Mouse (Mus musculus) myocyte (in vitro differentiated cells): Measurements from ENCODE around the gene Scd2. TPM values are rescaled to one million over a fixed set of nuclear protein-coding genes. Genes with fewer than 3 reads are reported as not detected.
A peak's percentile ranks its signal among the peaks of the same experiment; 100 is the strongest.

ENCODE experiments used
- H3K27me3 ChIP-seq: one replicate; pipeline ENCODE4 v1.6.1; 2011; ENCODE audit not compliant: control insufficient read depth, insufficient read depth, insufficient read length
- H3K36me3 ChIP-seq: one replicate; pipeline ENCODE4 v1.6.1; 2011; ENCODE audit not compliant: control insufficient read depth, insufficient read depth
- H3K4me2 ChIP-seq: one replicate; pipeline ENCODE4 v1.6.1; 2011; ENCODE audit warnings: low read depth, control low read depth
- H3K4me3 ChIP-seq: one replicate; pipeline ENCODE4 v1.5.1; 2011; ENCODE audit warnings: mild to moderate bottlenecking, control low read depth, moderate library complexity
- H3K79me2 ChIP-seq: one replicate; pipeline ENCODE4 v1.6.1; 2011; ENCODE audit not compliant: control insufficient read depth, insufficient read depth
- H3ac ChIP-seq: one replicate; pipeline ENCODE4 v1.6.1; 2011; ENCODE audit not compliant: control insufficient read depth, insufficient read length
- E2F4 ChIP-seq: IDR thresholded peaks from one replicate; pipeline ENCODE4 v1.6.1; 2011; ENCODE audit warnings: mild to moderate bottlenecking, control low read depth, moderate library complexity; ENCODE audit not compliant: insufficient read depth
- MAX ChIP-seq: IDR thresholded peaks from one replicate; pipeline ENCODE4 v1.6.1; 2011; ENCODE audit warnings: low read depth, mild to moderate bottlenecking, control low read depth
- MYOD1 ChIP-seq, 3 experiments: IDR thresholded peaks; one replicate each; pipeline ENCODE4 v1.6.1; 2011; ENCODE audit warnings: control low read depth in 2 of 3, low read depth in 2 of 3, mild to moderate bottlenecking in 2 of 3, moderate library complexity in 1 of 3; ENCODE audit not compliant: insufficient read length in 2 of 3, control insufficient read depth in 1 of 3
- MYOG ChIP-seq, 3 experiments: IDR thresholded peaks; one replicate each; pipeline ENCODE4 v1.6.1; 2011; ENCODE audit warnings: control low read depth in 2 of 3, low read depth in 2 of 3, mild to moderate bottlenecking in 2 of 3; ENCODE audit not compliant: insufficient read length in 2 of 3, control insufficient read depth in 1 of 3, insufficient read depth in 1 of 3
- POLR2A ChIP-seq: IDR thresholded peaks from one replicate; pipeline ENCODE4 v1.6.1; 2011; ENCODE audit warnings: low read depth, mild to moderate bottlenecking, control low read depth, moderate library complexity; ENCODE audit not compliant: insufficient read length
- POLR2AphosphoS2 ChIP-seq: IDR thresholded peaks from one replicate; pipeline ENCODE4 v1.6.1; 2011; ENCODE audit warnings: low read depth, control low read depth; ENCODE audit not compliant: insufficient read length
- REST ChIP-seq: IDR thresholded peaks from one replicate; pipeline ENCODE4 v1.6.1; 2011; ENCODE audit warnings: mild to moderate bottlenecking, control low read depth, moderate library complexity; ENCODE audit not compliant: insufficient read depth, insufficient read length
- SRF ChIP-seq: IDR thresholded peaks from one replicate; pipeline ENCODE4 v1.6.1; 2011; ENCODE audit warnings: low read depth; ENCODE audit not compliant: control insufficient read depth, insufficient read length
- TCF12 ChIP-seq: IDR thresholded peaks from one replicate; pipeline ENCODE4 v1.6.1; 2011; ENCODE audit warnings: mild to moderate bottlenecking, control low read depth; ENCODE audit not compliant: poor library complexity, insufficient read depth, severe bottlenecking
- TCF3 ChIP-seq: IDR thresholded peaks from one replicate; pipeline ENCODE4 v1.6.1; 2011; ENCODE audit warnings: low read depth, control low read depth; ENCODE audit not compliant: insufficient read length
- USF1 ChIP-seq: IDR thresholded peaks from one replicate; pipeline ENCODE4 v1.6.1; 2011; ENCODE audit warnings: low read depth, mild to moderate bottlenecking, control low read depth, moderate library complexity
- polyA plus RNA-seq: library from polyadenylated mRNA; unstranded; fragments of >200 nt; fragmentation: generic; extraction: Trizol; gene quantifications from one replicate; pipeline ENCODE4 v1.2.1, GENCODE M21; 2012; ENCODE audit warnings: missing spikeins

Scd2 gene
- polyA plus RNA-seq, 1 experiment: 868 TPM

GRCm38 (mm10) chr19:44302901-44303300 is 9.4 kb downstream of the Scd2 start:
- H3K4me3 ChIP-seq: no peak overlapping the region

GRCm38 (mm10) chr19:44303502-44303901 is 10.0 kb downstream of the Scd2 start:
- Histone ChIP-seq H3K27me3 (no peaks in the 10 kb centered on the region), H3K4me2 (peak overlapping the region; percentile 66), H3K79me2 (peaks cover 79% of the 10 kb centered on the region), H3K36me3 (peaks cover 97% of the 10 kb centered on the region), H3K4me3 (no peak overlapping the region), H3ac (no peak overlapping the region)
- no peak for TF ChIP-seq TCF12
- no peak for TF ChIP-seq TCF3
- TF ChIP-seq E2F4: no peak
- TF ChIP-seq POLR2A: peak; percentile 27
- TF ChIP-seq MYOG (IDR thresholded peaks at IDR 0.05; ENCODE audit: control insufficient read depth in 1 of 3, insufficient read depth in 1 of 3, insufficient read length in 2 of 3, low read depth in 2 of 3): no peak
- no peak for TF ChIP-seq SRF
- no peak for TF ChIP-seq REST
- TF ChIP-seq POLR2AphosphoS2: no peak

More at GRCm38 (mm10) chr19:44302901-44303300, 9.4 kb downstream of the Scd2 start:
- no peak overlapping the region for H3ac ChIP-seq
- TF ChIP-seq POLR2AphosphoS2: peak; percentile 81
- no peak for TF ChIP-seq MAX
- TF ChIP-seq USF1: no peak
- TF ChIP-seq MYOG (IDR thresholded peaks at IDR 0.05; ENCODE audit: control insufficient read depth in 1 of 3, insufficient read depth in 1 of 3, insufficient read length in 2 of 3, low read depth in 2 of 3): no peak
- peaks cover 85% of the 10 kb centered on the region for H3K79me2 ChIP-seq
- H3K27me3 ChIP-seq: no peaks in the 10 kb centered on the region
- peak overlapping the region; percentile 66 for H3K4me2 ChIP-seq
- peaks cover 97% of the 10 kb centered on the region for H3K36me3 ChIP-seq

- Histone ChIP-seq H3ac (no peak overlapping the region), H3K79me2 (peaks cover 70% of the 10 kb centered on the region), H3K27me3 (no peaks in the 10 kb centered on the region), H3K4me3 (no peak overlapping the region), H3K4me2 (peak overlapping the region; percentile 58), H3K36me3 (peaks cover 91% of the 10 kb centered on the region)
- TF ChIP-seq MAX (no peak), TCF3 (no peak), POLR2A (peak; percentile 39), POLR2AphosphoS2 (peak; percentile 56), MYOG (IDR thresholded peaks at IDR 0.05; ENCODE audit: control insufficient read depth in 1 of 3, insufficient read depth in 1 of 3, insufficient read length in 2 of 3, low read depth in 2 of 3) (no peak)
Observed at GRCm38 (mm10) chr19:44304419-44304818, 10.9 kb downstream of the Scd2 start.

- TF ChIP-seq POLR2AphosphoS2: peak; percentile 91
- TF ChIP-seq POLR2A: peak; percentile 45
- TF ChIP-seq USF1: no peak
- Histone ChIP-seq H3ac (no peak overlapping the region), H3K4me3 (no peak overlapping the region)
Observed at GRCm38 (mm10) chr19:44304851-44305510, 11.5 kb downstream of the Scd2 start.

GRCm38 (mm10) chr19:44305701-44306100 is 12.2 kb downstream of the Scd2 start:
- H3K4me3 ChIP-seq: no peak overlapping the region
- TF ChIP-seq MYOD1 (IDR thresholded peaks at IDR 0.05; ENCODE audit: control insufficient read depth in 1 of 3, insufficient read length in 2 of 3, low read depth in 2 of 3) (no peak), POLR2AphosphoS2 (peak; percentile 48)
- H3K27me3 ChIP-seq: no peaks in the 10 kb centered on the region
- H3K79me2 ChIP-seq: peaks cover 57% of the 10 kb centered on the region
- peak overlapping the region; percentile 58 for H3K4me2 ChIP-seq
- peaks cover 81% of the 10 kb centered on the region for H3K36me3 ChIP-seq
- no peak overlapping the region for H3ac ChIP-seq

More at GRCm38 (mm10) chr19:44304851-44305510, 11.5 kb downstream of the Scd2 start:
- peak overlapping the region; percentile 58 for H3K4me2 ChIP-seq
- H3K36me3 ChIP-seq: peaks cover 89% of the 10 kb centered on the region
- peaks cover 64% of the 10 kb centered on the region for H3K79me2 ChIP-seq
- no peaks in the 10 kb centered on the region for H3K27me3 ChIP-seq

GRCm38 (mm10) chr19:44306171-44306570 is 12.7 kb downstream of the Scd2 start:
- TF ChIP-seq SRF (no peak), POLR2A (no peak), POLR2AphosphoS2 (peak; percentile 74)
- Histone ChIP-seq H3K79me2 (peaks cover 53% of the 10 kb centered on the region), H3ac (no peak overlapping the region), H3K36me3 (peaks cover 77% of the 10 kb centered on the region), H3K27me3 (no peaks in the 10 kb centered on the region), H3K4me2 (peak overlapping the region; percentile 58), H3K4me3 (no peak overlapping the region)
